Mouse (Mus musculus) testis, adult 2 months (tissue): ENCODE measurements around the gene Xylb.

ENCODE experiments used
- CTCF ChIP-seq: fragments of 200-500 bp; IDR thresholded peaks from 2 replicates; pipeline ENCODE4 v1.5.1; 2012; ENCODE audit warnings: low read depth, mild to moderate bottlenecking, inconsistent platforms, low read length, moderate library complexity; ENCODE audit not compliant: control insufficient read depth, insufficient read depth, insufficient replicate concordance
- POLR2A ChIP-seq: fragments of 200-500 bp; IDR thresholded peaks from 2 replicates; pipeline ENCODE4 v1.6.1; 2012; ENCODE audit warnings: low read depth, mild to moderate bottlenecking, inconsistent platforms, low read length, moderate library complexity; ENCODE audit not compliant: control insufficient read depth

DNA sequence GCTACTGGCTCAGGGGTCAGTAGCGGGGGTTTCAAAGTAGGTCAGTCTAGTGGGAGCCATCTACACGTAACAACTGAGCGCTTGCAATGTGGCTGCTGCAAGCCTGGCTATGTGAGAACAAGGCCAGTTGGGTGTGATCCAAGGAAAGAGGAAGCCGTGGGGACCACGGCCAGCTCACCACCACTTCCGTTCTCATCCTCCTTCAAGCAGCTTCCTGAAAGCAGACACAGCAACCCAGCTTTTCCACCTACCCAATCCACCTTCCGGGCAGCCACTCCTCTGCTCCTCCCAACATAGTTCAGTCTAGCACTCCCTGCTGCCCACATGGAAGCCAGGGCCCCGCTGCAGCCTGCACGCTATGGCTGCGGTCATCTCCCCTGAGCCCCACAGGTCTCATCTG is 22.9 kb upstream of the Xylb start:
- TF ChIP-seq CTCF (no peak), POLR2A (no peak)
